Mouse (Mus musculus): ENCODE measurements at regions not wholly inside any gene's neighbourhood (a gene's known extent, or its start where the extent isn't known, plus 50 kb on each side); places are given as distances from the start of the nearest gene placed in this dataset.

GRCm38 (mm10) chr8:6227901-6228300 is 1122.8 kb upstream of the Slc10a2 start:
- no peak for DNase-seq (ENCODE audit: extremely low spot score)

- DNase-seq (ENCODE audit: extremely low spot score) = no peak
Observed at GRCm38 (mm10) chr8:6225194-6225593, 1120.0 kb upstream of the Slc10a2 start.

- no peak for DNase-seq (ENCODE audit: extremely low spot score)
Observed at GRCm38 (mm10) chr8:6207617-6208349, 1102.6 kb upstream of the Slc10a2 start.

GRCm38 (mm10) chr8:6204051-6204745 is 1099.0 kb upstream of the Slc10a2 start:
- no peak for DNase-seq (ENCODE audit: extremely low spot score)

GRCm38 (mm10) chr8:6191431-6191830 is 1086.3 kb upstream of the Slc10a2 start:
- no peak for DNase-seq (ENCODE audit: extremely low spot score)

- DNase-seq (ENCODE audit: extremely low spot score) = no peak
Observed at GRCm38 (mm10) chr8:6188422-6188821, 1083.3 kb upstream of the Slc10a2 start.

- no peak for DNase-seq (ENCODE audit: extremely low spot score)
Observed at GRCm38 (mm10) chr8:6186561-6186960, 1081.4 kb upstream of the Slc10a2 start.

GRCm38 (mm10) chr8:6179602-6180001 is 1074.5 kb upstream of the Slc10a2 start:
- DNase-seq (ENCODE audit: extremely low spot score) = no peak

GRCm38 (mm10) chr8:6166433-6166832 is 1061.3 kb upstream of the Slc10a2 start:
- DNase-seq (ENCODE audit: extremely low spot score) = no peak

GRCm38 (mm10) chr8:6165230-6165629 is 1060.1 kb upstream of the Slc10a2 start:
- DNase-seq (ENCODE audit: extremely low spot score) = no peak

- no peak for DNase-seq (ENCODE audit: extremely low spot score)
Observed at GRCm38 (mm10) chr8:6164758-6165157, 1059.6 kb upstream of the Slc10a2 start.

GRCm38 (mm10) chr8:6144588-6144987 is 1039.4 kb upstream of the Slc10a2 start:
- no peak for DNase-seq (ENCODE audit: extremely low spot score)

- no peak for DNase-seq (ENCODE audit: extremely low spot score)
Observed at GRCm38 (mm10) chr8:6140090-6140489, 1034.9 kb upstream of the Slc10a2 start.

GRCm38 (mm10) chr8:6139171-6139570 is 1034.0 kb upstream of the Slc10a2 start:
- DNase-seq (ENCODE audit: extremely low spot score) = peak; percentile 9

GRCm38 (mm10) chr8:6132243-6132751 is 1027.1 kb upstream of the Slc10a2 start:
- DNase-seq (ENCODE audit: extremely low spot score) = peak; percentile 12

GRCm38 (mm10) chr8:6125265-6125664 is 1020.1 kb upstream of the Slc10a2 start:
- DNase-seq (ENCODE audit: extremely low spot score) = no peak

GRCm38 (mm10) chr8:6119506-6119905 is 1014.4 kb upstream of the Slc10a2 start:
- no peak for DNase-seq (ENCODE audit: extremely low spot score)

- no peak for DNase-seq (ENCODE audit: extremely low spot score)
Observed at GRCm38 (mm10) chr8:6111351-6111750, 1006.2 kb upstream of the Slc10a2 start.

GRCm38 (mm10) chr8:6090028-6090427 is 984.9 kb upstream of the Slc10a2 start:
- DNase-seq (ENCODE audit: extremely low spot score) = no peak

GRCm38 (mm10) chr8:6043939-6044577 is 938.9 kb upstream of the Slc10a2 start:
- DNase-seq (ENCODE audit: extremely low spot score) = peak; percentile 57

GRCm38 (mm10) chr8:6012206-6012605 is 907.1 kb upstream of the Slc10a2 start:
- no peak for DNase-seq (ENCODE audit: extremely low spot score)

GRCm38 (mm10) chr8:6011182-6011581 is 906.0 kb upstream of the Slc10a2 start:
- no peak for DNase-seq (ENCODE audit: extremely low spot score)

- no peak for DNase-seq (ENCODE audit: extremely low spot score)
Observed at GRCm38 (mm10) chr8:6010712-6011111, 905.6 kb upstream of the Slc10a2 start.

Measured in embryo, embryonic 9.5 days (tissue).